Mouse (Mus musculus): Measurements from ENCODE around the gene Itpkc. TPM values are rescaled to one million over a fixed set of nuclear protein-coding genes. Genes with fewer than 3 reads are reported as not detected.

Gene Itpkc
- polyA plus RNA-seq, 1 experiment from 2014 or later, result 6.4 TPM

- 75% methylated on average over 5 of the region's 5 CpGs for WGBS
These were observed 65.5 kb downstream of the Itpkc start for GRCm38 (mm10) chr7:27162780-27163449.

GRCm38 (mm10) chr7:27161744-27162143 lies 66.7 kb downstream of the Itpkc start:
- WGBS, result 83% methylated on average over 4 of the region's 4 CpGs
- Histone ChIP-seq H3K4me3 (ENCODE audit: low read length) (no peak overlapping the region), H3K9me3 (ENCODE audit: low read length) (no peaks in the 10 kb centered on the region), H3K9ac (replicated peaks; ENCODE audit: low read length) (peak overlapping the region; percentile 31), H3K27me3 (ENCODE audit: insufficient read depth, low read length) (no peaks in the 10 kb centered on the region), H3K4me2 (replicated peaks; ENCODE audit: low read depth, low read length) (no peak overlapping the region), H3K27ac (ENCODE audit: low read length) (no peak overlapping the region), H3K4me1 (ENCODE audit: insufficient read depth, low read length) (peaks cover 58% of the 10 kb centered on the region), H3K36me3 (ENCODE audit: insufficient read depth, low read length) (peaks cover 46% of the 10 kb centered on the region)
- ATAC-seq (ENCODE audit: low FRiP score, low TSS enrichment), result no peak

More at GRCm38 (mm10) chr7:27162780-27163449, 65.5 kb downstream of the Itpkc start:
- H3K27ac ChIP-seq (ENCODE audit: low read length), result no peak overlapping the region
- H3K4me3 ChIP-seq (ENCODE audit: low read length), result peak overlapping the region; percentile 76; the same call in 1 of the 2 replicates
- peak overlapping the region; percentile 80 for H3K4me2 ChIP-seq (replicated peaks; ENCODE audit: low read depth, low read length)
- ATAC-seq (ENCODE audit: low FRiP score, low TSS enrichment), result no peak
- H3K9ac ChIP-seq (replicated peaks; ENCODE audit: low read length), result peak overlapping the region; percentile 46
- peaks cover 39% of the 10 kb centered on the region for H3K36me3 ChIP-seq (ENCODE audit: insufficient read depth, low read length)
- no peaks in the 10 kb centered on the region for H3K9me3 ChIP-seq (ENCODE audit: low read length)
- H3K27me3 ChIP-seq (ENCODE audit: insufficient read depth, low read length), result no peaks in the 10 kb centered on the region
- peaks cover 62% of the 10 kb centered on the region for H3K4me1 ChIP-seq (ENCODE audit: insufficient read depth, low read length)

GRCm38 (mm10) chr7:27160921-27161320 lies 67.5 kb downstream of the Itpkc start:
- no peak overlapping the region for H3K4me2 ChIP-seq (replicated peaks; ENCODE audit: low read depth, low read length)
- 86% methylated on average over 3 of the region's 3 CpGs for WGBS

GRCm38 (mm10) chr7:27159882-27160281 lies 68.6 kb downstream of the Itpkc start:
- 11% methylated on average over 8 of the region's 8 CpGs for WGBS
- H3K9ac ChIP-seq (replicated peaks; ENCODE audit: low read length), result 0 out of 2 replicates have a peak overlapping the region, but pooled peaks have one; percentile 2
- no peaks in the 10 kb centered on the region for H3K9me3 ChIP-seq (ENCODE audit: low read length)
- H3K27ac ChIP-seq (ENCODE audit: low read length), result 0 out of 2 replicates have a peak overlapping the region, but pooled peaks have one; percentile 13
- peak; percentile 93 for ATAC-seq (ENCODE audit: low FRiP score, low TSS enrichment)
- H3K4me2 ChIP-seq (replicated peaks; ENCODE audit: low read depth, low read length), result 0 out of 2 replicates have a peak overlapping the region, but pooled peaks have one; percentile 18
- no peak overlapping the region for H3K4me3 ChIP-seq (ENCODE audit: low read length)
- H3K36me3 ChIP-seq (ENCODE audit: insufficient read depth, low read length), result peaks cover 41% of the 10 kb centered on the region
- no peaks in the 10 kb centered on the region for H3K27me3 ChIP-seq (ENCODE audit: insufficient read depth, low read length)
- H3K4me1 ChIP-seq (ENCODE audit: insufficient read depth, low read length), result peaks cover 49% of the 10 kb centered on the region

More at GRCm38 (mm10) chr7:27160921-27161320, 67.5 kb downstream of the Itpkc start:
- H3K4me1 ChIP-seq (ENCODE audit: insufficient read depth, low read length), result peaks cover 58% of the 10 kb centered on the region
- no peaks in the 10 kb centered on the region for H3K9me3 ChIP-seq (ENCODE audit: low read length)
- H3K27ac ChIP-seq (ENCODE audit: low read length), result no peak overlapping the region
- no peak overlapping the region for H3K9ac ChIP-seq (replicated peaks; ENCODE audit: low read length)
- H3K36me3 ChIP-seq (ENCODE audit: insufficient read depth, low read length), result peaks cover 46% of the 10 kb centered on the region
- no peak for ATAC-seq (ENCODE audit: low FRiP score, low TSS enrichment)
- H3K27me3 ChIP-seq (ENCODE audit: insufficient read depth, low read length), result no peaks in the 10 kb centered on the region
- H3K4me3 ChIP-seq (ENCODE audit: low read length), result no peak overlapping the region

GRCm38 (mm10) chr7:27159256-27159655 lies 69.2 kb downstream of the Itpkc start:
- Histone ChIP-seq H3K27me3 (ENCODE audit: insufficient read depth, low read length) (no peaks in the 10 kb centered on the region), H3K4me2 (replicated peaks; ENCODE audit: low read depth, low read length) (no peak overlapping the region), H3K27ac (ENCODE audit: low read length) (no peak overlapping the region), H3K4me3 (ENCODE audit: low read length) (no peak overlapping the region), H3K9me3 (ENCODE audit: low read length) (no peaks in the 10 kb centered on the region), H3K4me1 (ENCODE audit: insufficient read depth, low read length) (peaks cover 43% of the 10 kb centered on the region), H3K36me3 (ENCODE audit: insufficient read depth, low read length) (peaks cover 35% of the 10 kb centered on the region), H3K9ac (replicated peaks; ENCODE audit: low read length) (no peak overlapping the region)
- ATAC-seq (ENCODE audit: low FRiP score, low TSS enrichment), result no peak
- 96% methylated on average over 6 of the region's 6 CpGs for WGBS

- Histone ChIP-seq H3K27me3 (ENCODE audit: insufficient read depth, low read length) (no peaks in the 10 kb centered on the region), H3K9me3 (ENCODE audit: low read length) (no peaks in the 10 kb centered on the region), H3K4me3 (ENCODE audit: low read length) (no peak overlapping the region), H3K4me1 (ENCODE audit: insufficient read depth, low read length) (peaks cover 34% of the 10 kb centered on the region), H3K36me3 (ENCODE audit: insufficient read depth, low read length) (peaks cover 35% of the 10 kb centered on the region), H3K9ac (replicated peaks; ENCODE audit: low read length) (no peak overlapping the region), H3K27ac (ENCODE audit: low read length) (no peak overlapping the region), H3K4me2 (replicated peaks; ENCODE audit: low read depth, low read length) (no peak overlapping the region)
- no peak for ATAC-seq (ENCODE audit: low FRiP score, low TSS enrichment)
- 97% methylated on average over 9 of the region's 9 CpGs for WGBS
These were observed 70.3 kb downstream of the Itpkc start for GRCm38 (mm10) chr7:27158171-27158570.

MicroRNA genes within 50 kb of the gene (microRNA counts, 519-probe panel; counts per million panel counts)
- microRNA mmu-miR-1191, result 104 counts per million, percentile 35 among the panel's probes with 10 or more counts

Small RNA genes lying within 50 kb of the gene (microRNA-seq; reads per million reads assigned to microRNA genes)
- 4.1 reads per million, percentile 18 among the genes with 10 or more reads in this experiment for gene Mir1191
- 1.4 reads per million for gene Mir3101

Other genes with a start within 250 kb of the Itpkc start
- not detected in 2 replicates for gene Cyp2a12, start 199.6 kb downstream of the Itpkc start, polyA plus RNA-seq (2015; fragmentation: Nextera tagmentation; extraction: Ambion mirVana)
- 0.30 and 0.49 TPM in 2 replicates for gene Cyp2f2, start 108.8 kb downstream of the Itpkc start, polyA plus RNA-seq (2015; fragmentation: Nextera tagmentation; extraction: Ambion mirVana)
- 0.10 and 0.24 TPM in 2 replicates for gene Cyp2t4, start 74.9 kb downstream of the Itpkc start, polyA plus RNA-seq (2015; fragmentation: Nextera tagmentation; extraction: Ambion mirVana)
- gene Egln2, start 61.9 kb downstream of the Itpkc start, polyA plus RNA-seq (2015; fragmentation: Nextera tagmentation; extraction: Ambion mirVana), result 75.4 and 76.9 TPM in 2 replicates
- 65.7 and 67.9 TPM in 2 replicates for gene Rab4b, start 49.8 kb downstream of the Itpkc start, polyA plus RNA-seq (2015; fragmentation: Nextera tagmentation; extraction: Ambion mirVana)
- not detected in 2 replicates for gene Gm21983, start 47.6 kb downstream of the Itpkc start, polyA plus RNA-seq (2015; fragmentation: Nextera tagmentation; extraction: Ambion mirVana)
- 18.5 and 22.3 TPM in 2 replicates for gene Mia, start 47.5 kb downstream of the Itpkc start, polyA plus RNA-seq (2015; fragmentation: Nextera tagmentation; extraction: Ambion mirVana)
- 4.1 TPM in 2 replicates for gene BC024978, start 32.9 kb downstream of the Itpkc start, polyA plus RNA-seq (2015; fragmentation: Nextera tagmentation; extraction: Ambion mirVana)
- gene Snrpa, start 32.4 kb downstream of the Itpkc start, polyA plus RNA-seq (2015; fragmentation: Nextera tagmentation; extraction: Ambion mirVana), result 305 and 323 TPM in 2 replicates
- gene Coq8b, start 4.4 kb upstream of the Itpkc start, polyA plus RNA-seq (2015; fragmentation: Nextera tagmentation; extraction: Ambion mirVana), result 26.4 and 28.6 TPM in 2 replicates
- gene Numbl, start 29.8 kb upstream of the Itpkc start, polyA plus RNA-seq (2015; fragmentation: Nextera tagmentation; extraction: Ambion mirVana), result 13.5 and 16.4 TPM in 2 replicates
- gene Ltbp4, start 109.0 kb upstream of the Itpkc start, polyA plus RNA-seq (2015; fragmentation: Nextera tagmentation; extraction: Ambion mirVana), result 45.9 and 55.8 TPM in 2 replicates
- gene Shkbp1, start 127.4 kb upstream of the Itpkc start, polyA plus RNA-seq (2015; fragmentation: Nextera tagmentation; extraction: Ambion mirVana), result 51.4 and 56.9 TPM in 2 replicates
- 0.64 and 0.80 TPM in 2 replicates for gene Gm20479, start 128.8 kb upstream of the Itpkc start, polyA plus RNA-seq (2015; fragmentation: Nextera tagmentation; extraction: Ambion mirVana)
- 0.31 and 0.40 TPM in 2 replicates for gene Sptbn4, start 219.0 kb upstream of the Itpkc start, polyA plus RNA-seq (2015; fragmentation: Nextera tagmentation; extraction: Ambion mirVana)
- 50.8 and 54.6 TPM in 2 replicates for gene Blvrb, start 219.3 kb upstream of the Itpkc start, polyA plus RNA-seq (2015; fragmentation: Nextera tagmentation; extraction: Ambion mirVana)
- 27.5 and 32.5 TPM in 2 replicates for gene Sertad3, start 245.1 kb upstream of the Itpkc start, polyA plus RNA-seq (2015; fragmentation: Nextera tagmentation; extraction: Ambion mirVana)